Mouse (Mus musculus) neural tube, embryonic 11.5 days (tissue): ENCODE measurements around the gene Cyp2d10. TPM values are rescaled to one million over a fixed set of nuclear protein-coding genes. Genes with fewer than 3 reads are reported as not detected.

Experiments
- ATAC-seq: fragments of 200-750 bp; cut with Nextera tagmentation; 2 replicates; pipeline ENCODE4 v1.8.0; 2017; ENCODE audit warnings: moderate number of reproducible peaks, mild to moderate bottlenecking, moderate TSS enrichment, moderate library complexity; ENCODE audit not compliant: insufficient read depth, low FRiP score, low TSS enrichment
- DNase-seq: peaks from one replicate; pipeline ENCODE4 v3.0.0-alpha.2; 2015; ENCODE audit warnings: low spot score
- H3K27ac ChIP-seq: fragments of 300-500 bp; sonication (generic); 2 replicates; pipeline ENCODE4 v1.5.1; 2014; ENCODE audit warnings: low read depth, mild to moderate bottlenecking, low read length
- H3K27me3 ChIP-seq: fragments of 300-500 bp; sonication (generic); 2 replicates; pipeline ENCODE4 v1.6.1; 2014; ENCODE audit warnings: mild to moderate bottlenecking, low read length, mixed read lengths; ENCODE audit not compliant: control insufficient read depth, insufficient read depth
- H3K36me3 ChIP-seq: fragments of 300-500 bp; sonication (generic); 2 replicates; pipeline ENCODE4 v1.6.1; 2014; ENCODE audit warnings: mild to moderate bottlenecking, low read length, moderate library complexity, mixed read lengths; ENCODE audit not compliant: control insufficient read depth, insufficient read depth
- H3K4me1 ChIP-seq: fragments of 300-500 bp; sonication (generic); 2 replicates; pipeline ENCODE4 v1.6.1; 2014; ENCODE audit warnings: low read length, mixed read lengths; ENCODE audit not compliant: control insufficient read depth, insufficient read depth
- H3K4me2 ChIP-seq: fragments of 300-500 bp; sonication (generic); 2 replicates; pipeline ENCODE4 v1.6.1; 2014; ENCODE audit warnings: low read depth, mild to moderate bottlenecking, moderate library complexity
- H3K4me3 ChIP-seq: fragments of 300-500 bp; sonication (generic); 2 replicates; pipeline ENCODE4 v1.5.1; 2014; ENCODE audit warnings: low read depth, low read length
- H3K9ac ChIP-seq: fragments of 300-500 bp; sonication (generic); 2 replicates; pipeline ENCODE4 v1.6.1; 2014; ENCODE audit warnings: mild to moderate bottlenecking, low read length
- H3K9me3 ChIP-seq: fragments of 300-500 bp; sonication (generic); 2 replicates; pipeline ENCODE4 v1.6.1; 2016; ENCODE audit warnings: low read length; ENCODE audit not compliant: control insufficient read depth
- WGBS: fragments of 180-500 bp; shearing (Covaris S2); extraction: QIAGEN DNeasy Blood & Tissue Kit; methylation state at CpG from one replicate; pipeline ENCODE4 v1.1.7; 2014; 5-methylcytosine and 5-hydroxymethylcytosine counted together
- polyA plus RNA-seq: library from polyadenylated mRNA; unstranded; fragments of >200 nt; fragmentation: Nextera tagmentation; extraction: Ambion mirVana; gene quantifications from 2 replicates; pipeline ENCODE4 v1.2.1, GENCODE M21; 2014

Cyp2d10 gene
- polyA plus RNA-seq, 1 experiment from 2014 or later, result not detected

- no peaks in the 10 kb centered on the region for H3K36me3 ChIP-seq
- H3K9me3 ChIP-seq, result no peaks in the 10 kb centered on the region
- H3K4me2 ChIP-seq, result no peak overlapping the region
- no peak overlapping the region for H3K27ac ChIP-seq
- H3K27me3 ChIP-seq, result no peaks in the 10 kb centered on the region
- H3K4me3 ChIP-seq, result no peak overlapping the region
- no peaks in the 10 kb centered on the region for H3K4me1 ChIP-seq
- WGBS, result 87% methylated on average over 3 of the region's 3 CpGs
- ATAC-seq (no peak), DNase-seq (no peak)
- H3K9ac ChIP-seq, result no peak overlapping the region
These were observed 28.0 kb upstream of the Cyp2d10 start for GRCm38 (mm10) chr15:82435011-82435410.

- ATAC-seq (no peak), DNase-seq (no peak)
- Histone ChIP-seq H3K36me3 (no peaks in the 10 kb centered on the region), H3K27ac (no peak overlapping the region), H3K27me3 (no peaks in the 10 kb centered on the region), H3K9ac (no peak overlapping the region), H3K4me3 (no peak overlapping the region), H3K4me2 (no peak overlapping the region), H3K9me3 (no peaks in the 10 kb centered on the region), H3K4me1 (no peaks in the 10 kb centered on the region)
- 94% methylated on average over 3 of the region's 3 CpGs for WGBS
These were observed 27.5 kb upstream of the Cyp2d10 start for GRCm38 (mm10) chr15:82434541-82434940.

GRCm38 (mm10) chr15:82433621-82434020, 26.6 kb upstream of the Cyp2d10 start:
- Histone ChIP-seq H3K27me3 (no peaks in the 10 kb centered on the region), H3K9me3 (no peaks in the 10 kb centered on the region), H3K36me3 (no peaks in the 10 kb centered on the region), H3K4me3 (no peak overlapping the region), H3K4me2 (no peak overlapping the region), H3K9ac (no peak overlapping the region), H3K27ac (no peak overlapping the region), H3K4me1 (no peaks in the 10 kb centered on the region)
- 95% methylated on average over 3 of the region's 3 CpGs for WGBS
- DNase-seq (no peak), ATAC-seq (no peak)

DNA sequence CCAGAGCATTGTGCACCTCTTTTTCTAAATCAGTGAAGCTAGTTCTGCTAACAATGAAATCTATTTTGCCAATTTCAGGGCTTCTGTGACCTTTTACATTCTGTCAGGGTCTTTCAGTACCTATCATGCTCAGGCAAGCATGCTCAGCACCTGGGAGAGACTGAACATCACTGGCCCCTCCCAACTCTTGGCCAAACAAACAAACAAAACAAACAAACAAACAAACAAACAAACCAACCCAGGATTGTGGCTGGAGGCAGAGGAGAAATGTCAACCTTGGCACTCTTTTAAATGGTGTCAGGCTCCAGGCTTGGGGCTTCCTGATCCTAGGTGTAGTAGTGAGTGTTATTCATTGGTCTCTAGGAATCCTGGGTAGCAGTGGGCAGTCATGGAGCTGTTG, 26.1 kb upstream of the Cyp2d10 start, which contains the start of gene Cyp2d9:
Gene Cyp2d9, plus strand, starts transcription at position 301 of the 400 bp plus-strand sequence.
- Histone ChIP-seq H3K36me3 (no peaks in the 10 kb centered on the region), H3K4me3 (no peak within 1 kb of the TSS), H3K4me2 (no peak within 1 kb of the TSS), H3K27me3 (no peaks in the 10 kb centered on the region), H3K4me1 (no peaks in the 10 kb centered on the region), H3K27ac (no peak within 1 kb of the TSS), H3K9me3 (no peaks in the 10 kb centered on the region), H3K9ac (no peak within 1 kb of the TSS)
- no peak for ATAC-seq
- DNase-seq, result no peak

DNA sequence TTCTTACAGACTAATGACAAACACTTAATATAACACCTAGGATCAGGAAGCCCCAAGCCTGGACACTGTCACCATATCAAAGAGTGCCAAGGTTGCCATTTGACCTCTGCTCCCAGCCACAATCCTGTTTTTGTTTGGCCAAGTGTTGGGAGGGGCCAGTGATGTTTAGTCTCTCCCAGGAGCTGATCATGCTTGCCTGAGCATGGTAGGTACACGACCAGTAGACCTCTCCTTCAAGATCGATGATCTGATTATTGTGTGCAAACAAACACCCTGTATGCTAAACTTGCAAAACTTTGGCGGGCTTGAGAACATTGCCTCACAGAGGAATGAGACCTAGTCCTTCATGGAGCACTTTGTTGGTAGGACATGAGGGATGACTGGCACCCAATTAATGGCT, 16.5 kb upstream of the Cyp2d10 start:
- DNase-seq (no peak), ATAC-seq (no peak)
- Histone ChIP-seq H3K4me1 (no peaks in the 10 kb centered on the region), H3K9ac (no peak overlapping the region), H3K4me3 (no peak overlapping the region), H3K27ac (no peak overlapping the region), H3K9me3 (no peaks in the 10 kb centered on the region), H3K27me3 (no peaks in the 10 kb centered on the region), H3K4me2 (no peak overlapping the region), H3K36me3 (no peaks in the 10 kb centered on the region)
- WGBS, result 81% methylated on average over 3 of the region's 3 CpGs

- no peaks in the 10 kb centered on the region for H3K27me3 ChIP-seq
- H3K9ac ChIP-seq, result no peak overlapping the region
- no peaks in the 10 kb centered on the region for H3K36me3 ChIP-seq
- DNase-seq (no peak), ATAC-seq (no peak)
- no peak overlapping the region for H3K4me2 ChIP-seq
- no peaks in the 10 kb centered on the region for H3K9me3 ChIP-seq
- no peak overlapping the region for H3K27ac ChIP-seq
- WGBS, result 84% methylated on average over 4 of the region's 4 CpGs
- H3K4me3 ChIP-seq, result no peak overlapping the region
- no peaks in the 10 kb centered on the region for H3K4me1 ChIP-seq
These were observed 15.9 kb upstream of the Cyp2d10 start for GRCm38 (mm10) chr15:82422935-82423334.

- H3K9me3 ChIP-seq, result no peaks in the 10 kb centered on the region
- no peak for ATAC-seq
- H3K36me3 ChIP-seq, result no peaks in the 10 kb centered on the region
- no peak overlapping the region for H3K4me3 ChIP-seq
- no peak overlapping the region for H3K27ac ChIP-seq
- no peaks in the 10 kb centered on the region for H3K27me3 ChIP-seq
- H3K9ac ChIP-seq, result no peak overlapping the region
- H3K4me1 ChIP-seq, result 0 out of 2 replicates have a peak, but pooled peaks cover 3% of the 10 kb centered on the region
- 85% methylated on average over 1 of the region's 1 CpGs for WGBS
- DNase-seq, result no peak
- no peak overlapping the region for H3K4me2 ChIP-seq
These were observed 11.6 kb upstream of the Cyp2d10 start for GRCm38 (mm10) chr15:82418616-82419015.

GRCm38 (mm10) chr15:82416797-82417789, 10.1 kb upstream of the Cyp2d10 start:
- H3K4me1 ChIP-seq, result 0 out of 2 replicates have a peak, but pooled peaks cover 3% of the 10 kb centered on the region
- DNase-seq (peak; percentile 72), ATAC-seq (peak; percentile 53; the same call in 1 of the 2 replicates)
- peak overlapping the region; percentile 48; the same call in 1 of the 2 replicates for H3K9ac ChIP-seq
- H3K4me2 ChIP-seq, result 0 out of 2 replicates have a peak overlapping the region, but pooled peaks have one; percentile 12
- H3K36me3 ChIP-seq, result no peaks in the 10 kb centered on the region
- no peaks in the 10 kb centered on the region for H3K9me3 ChIP-seq
- no peak overlapping the region for H3K27ac ChIP-seq
- WGBS, result 29% methylated on average over 15 of the region's 16 CpGs
- H3K4me3 ChIP-seq, result no peak overlapping the region
- H3K27me3 ChIP-seq, result no peaks in the 10 kb centered on the region

- Histone ChIP-seq H3K9me3 (no peaks in the 10 kb centered on the region), H3K27ac (no peak overlapping the region), H3K9ac (no peak overlapping the region), H3K27me3 (no peaks in the 10 kb centered on the region), H3K36me3 (no peaks in the 10 kb centered on the region), H3K4me3 (no peak overlapping the region), H3K4me1 (no peaks in the 10 kb centered on the region), H3K4me2 (no peak overlapping the region)
- no peak for ATAC-seq
- DNase-seq, result no peak
- 85% methylated on average over 4 of the region's 4 CpGs for WGBS
These were observed 541 bp upstream of the Cyp2d10 start for GRCm38 (mm10) chr15:82407536-82407935.
